Mouse (Mus musculus) kidney, postnatal 14 days (tissue): ENCODE results near the gene Opcml.

ENCODE experiments used
- DNase-seq: peaks from one replicate; pipeline ENCODE4 v3.0.0; 2022; ENCODE audit warnings: mixed read lengths

Gene Opcml

GRCm38 (mm10) chr9:28806666-28807065 is 1016.1 kb downstream of the Opcml start:
- no peak for DNase-seq

DNA sequence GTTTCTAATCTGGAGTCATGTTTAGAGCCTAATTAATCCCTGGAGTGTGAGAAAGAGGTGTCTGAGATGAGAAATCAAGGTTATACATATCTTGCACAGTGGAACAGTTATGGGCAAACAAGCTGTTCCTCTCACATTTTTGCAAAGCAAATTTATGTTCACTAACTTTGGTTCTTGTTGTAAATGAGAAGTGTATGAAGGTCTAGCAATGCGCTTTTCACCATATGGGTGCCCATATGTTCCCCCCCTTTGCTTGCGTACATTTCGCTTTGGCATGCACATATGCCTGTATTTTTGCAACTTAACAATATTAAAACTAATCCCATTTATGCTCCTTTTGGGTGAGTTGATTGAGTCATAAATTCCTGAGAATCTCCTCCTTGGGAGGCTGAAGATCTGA is 1031.5 kb downstream of the Opcml start:
- DNase-seq, result no peak

DNA sequence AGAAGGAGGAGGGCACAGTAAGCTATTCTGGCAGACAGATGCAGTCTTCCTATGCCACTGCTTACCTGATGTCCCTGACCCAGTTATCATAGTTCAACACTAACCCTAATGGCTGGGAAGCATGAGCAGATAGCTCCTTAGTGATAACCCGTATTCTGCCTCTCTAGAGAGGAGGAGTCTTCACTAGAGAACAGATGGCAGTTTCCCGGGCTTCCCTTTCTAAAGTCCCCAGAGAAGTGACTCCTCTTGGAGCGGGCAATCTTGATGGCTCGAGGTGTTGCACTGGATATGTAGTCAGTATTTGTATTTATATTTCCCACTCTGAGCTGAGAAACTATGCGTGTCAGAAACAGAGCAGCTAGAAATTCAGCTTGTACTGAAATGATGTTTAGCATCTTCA is 1031.9 kb downstream of the Opcml start:
- no peak for DNase-seq

- no peak for DNase-seq
Observed at GRCm38 (mm10) chr9:28825821-28826220, 1035.2 kb downstream of the Opcml start.

DNA sequence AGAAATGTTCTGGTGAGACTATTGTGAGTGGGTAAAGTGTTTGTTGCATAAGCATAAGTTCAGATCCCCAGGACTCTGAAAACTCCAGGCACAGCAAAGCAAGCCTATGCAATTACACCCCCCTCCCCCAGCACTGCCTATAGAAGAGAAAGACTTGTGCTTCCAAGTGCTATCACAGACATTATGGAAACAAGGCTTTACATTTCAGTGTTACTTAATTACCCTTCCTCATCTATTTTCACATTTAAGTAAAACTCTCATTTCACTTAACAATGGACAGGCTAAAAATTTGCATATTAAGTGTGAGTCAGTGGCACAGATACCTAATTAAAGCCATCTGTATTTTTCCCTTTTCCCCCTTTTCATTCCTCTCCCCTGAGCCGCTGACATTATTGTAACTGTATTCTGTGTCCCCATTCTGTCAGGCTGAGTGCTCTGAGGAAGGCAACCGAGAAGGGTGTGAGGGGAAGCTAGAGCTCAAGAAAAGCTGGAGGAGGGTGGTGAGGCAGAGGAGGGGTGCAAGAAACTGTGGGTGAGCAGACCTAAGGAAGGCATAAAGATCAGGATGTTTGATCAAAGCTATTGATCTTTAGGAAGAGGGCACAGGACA is 1055.5 kb downstream of the Opcml start:
- DNase-seq, result no peak

- no peak for DNase-seq
Observed at GRCm38 (mm10) chr9:28855826-28856225, 1065.3 kb downstream of the Opcml start.

- no peak for DNase-seq
Observed at GRCm38 (mm10) chr9:28861983-28862382, 1071.4 kb downstream of the Opcml start.

GRCm38 (mm10) chr9:28867256-28867655 is 1076.7 kb downstream of the Opcml start:
- no peak for DNase-seq

- DNase-seq, result no peak
Observed at GRCm38 (mm10) chr9:28870478-28870877, 1079.9 kb downstream of the Opcml start.

GRCm38 (mm10) chr9:28882566-28882965 is 1092.0 kb downstream of the Opcml start:
- DNase-seq, result no peak

DNA sequence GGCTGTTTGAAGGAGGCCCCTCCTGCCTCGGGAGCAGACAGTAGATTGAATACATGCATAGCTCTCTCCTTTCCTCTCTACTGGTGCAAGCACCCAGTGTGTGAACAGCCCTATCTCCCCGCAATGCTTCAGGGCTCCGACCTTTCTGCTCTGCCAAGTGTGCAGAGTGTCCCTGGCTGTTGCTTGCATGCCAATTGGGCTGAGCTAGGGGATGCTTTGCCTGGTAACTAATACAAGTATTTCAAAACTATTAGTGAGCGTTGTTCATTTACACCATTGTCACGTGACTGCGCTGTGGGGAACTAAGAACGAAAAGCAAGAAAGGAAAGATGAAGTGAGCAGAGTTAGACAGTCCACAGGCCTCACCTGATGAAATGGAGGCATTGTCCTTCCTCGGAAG is 1101.0 kb downstream of the Opcml start:
- DNase-seq, result no peak

DNA sequence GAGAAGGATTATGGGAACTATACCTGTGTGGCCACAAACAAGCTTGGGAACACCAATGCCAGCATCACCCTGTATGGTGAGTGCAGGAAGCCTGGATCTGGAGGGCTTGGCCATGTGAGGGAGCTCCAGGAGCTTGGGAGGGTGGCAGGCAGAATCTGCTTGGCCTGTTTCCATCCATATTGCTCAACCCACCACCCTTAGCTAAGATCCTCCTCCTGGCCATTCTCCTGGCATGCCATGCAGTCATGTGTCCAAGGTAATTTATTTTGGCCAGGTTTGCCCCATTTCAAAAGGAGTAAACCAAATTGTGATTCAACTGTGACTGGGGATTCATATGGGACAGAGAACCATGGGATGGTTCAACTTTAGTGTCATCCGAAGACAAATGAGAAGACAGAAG is 1112.7 kb downstream of the Opcml start:
- no peak for DNase-seq

DNA sequence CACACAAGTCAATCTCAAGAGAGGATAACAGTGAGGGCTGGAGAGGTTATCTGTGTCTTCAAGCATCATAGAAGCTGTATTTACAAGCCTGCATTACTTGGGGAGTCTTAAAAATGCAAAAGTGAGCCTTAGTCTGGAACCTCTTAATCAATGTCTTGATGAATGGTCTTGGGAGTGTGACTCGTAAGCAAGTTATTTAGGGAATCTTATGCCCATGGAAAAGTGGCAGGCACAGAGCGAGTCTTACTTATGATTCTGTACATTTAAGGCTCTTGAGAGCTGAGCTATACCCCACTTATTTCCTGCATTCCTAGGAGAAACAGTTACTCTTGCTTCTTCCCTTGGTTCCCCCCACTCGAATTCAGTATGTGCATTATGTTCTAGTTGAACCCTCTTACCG is 1119.2 kb downstream of the Opcml start:
- no peak for DNase-seq

GRCm38 (mm10) chr9:28911571-28912185 is 1121.1 kb downstream of the Opcml start:
- peak; percentile 43 for DNase-seq

GRCm38 (mm10) chr9:28932069-28932468 is 1141.5 kb downstream of the Opcml start:
- DNase-seq, result no peak

DNA sequence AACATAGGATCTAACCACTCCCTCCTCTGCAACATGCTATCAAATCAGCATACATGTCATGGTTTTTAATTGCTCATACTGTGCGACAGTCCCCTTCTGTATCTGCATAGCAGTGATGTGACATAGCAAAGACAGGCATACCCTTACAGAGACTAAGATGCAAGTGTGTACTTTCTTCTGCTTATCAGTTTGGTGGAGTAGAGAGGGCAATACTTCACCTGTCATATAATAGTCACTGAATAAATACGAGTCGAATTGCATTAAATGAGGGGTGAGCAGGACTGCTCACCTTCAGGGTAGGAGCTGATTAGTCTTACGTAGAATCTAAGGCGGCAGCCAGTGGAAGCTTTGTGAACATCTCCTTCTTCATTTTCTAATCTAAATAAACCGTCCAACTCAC is 1146.6 kb downstream of the Opcml start:
- DNase-seq, result no peak

DNA sequence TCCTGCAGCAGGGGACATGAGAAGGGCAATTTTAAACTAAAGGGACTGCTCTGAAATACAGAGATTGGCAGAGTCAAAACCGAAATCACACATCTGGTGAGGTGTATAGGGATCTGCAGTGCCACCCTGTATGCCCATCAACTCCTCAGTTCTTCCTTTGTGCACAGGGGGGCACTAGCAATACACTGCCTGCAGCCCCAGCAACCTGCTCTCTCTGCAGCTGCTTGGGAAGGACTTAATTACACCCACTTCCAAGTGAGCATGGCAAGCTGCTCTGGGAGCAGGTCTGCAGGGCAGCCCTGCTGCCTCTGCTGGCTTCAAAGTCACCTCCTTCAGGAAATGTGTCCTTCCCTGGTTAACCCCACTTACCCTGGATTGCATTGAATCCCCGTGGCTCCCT is 1147.4 kb downstream of the Opcml start:
- no peak for DNase-seq

DNA sequence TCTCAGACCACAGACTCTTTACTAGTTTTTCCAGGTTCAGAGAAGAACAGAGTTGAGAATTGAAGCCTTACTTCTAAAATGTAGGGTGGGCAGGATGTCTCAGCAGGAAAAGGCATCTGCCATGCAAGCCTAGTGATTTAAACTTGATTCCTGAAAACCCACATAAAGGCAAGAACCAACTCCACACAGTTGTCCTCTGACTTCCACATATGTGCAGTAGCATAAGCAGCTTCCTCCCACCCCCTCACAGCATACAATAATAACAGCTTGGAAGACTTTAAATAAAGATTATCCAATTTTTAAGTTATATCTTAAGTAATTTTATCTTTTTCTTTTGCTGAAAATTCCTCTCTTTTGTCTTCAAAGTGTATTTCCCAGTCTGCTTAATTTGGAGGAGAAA is 1150.3 kb downstream of the Opcml start:
- no peak for DNase-seq

- DNase-seq, result no peak
Observed at GRCm38 (mm10) chr9:28969455-28969854, 1178.9 kb downstream of the Opcml start.
